Mouse (Mus musculus) bone marrow macrophage, adult 2 months (primary cell): ENCODE measurements around the gene Nav2. TPM values are rescaled to one million over a fixed set of nuclear protein-coding genes. Genes with fewer than 3 reads are reported as not detected.

Experiments
- H3K27ac ChIP-seq: 2 replicates; pipeline ENCODE4 v1.5.1; 2012; ENCODE audit warnings: low read depth, low read length; ENCODE audit not compliant: insufficient read depth
- H3K4me1 ChIP-seq: 2 replicates; pipeline ENCODE4 v1.6.1; 2012; ENCODE audit warnings: low read length; ENCODE audit not compliant: control insufficient read depth, insufficient read depth
- H3K4me3 ChIP-seq: 2 replicates; pipeline ENCODE4 v1.5.1; 2012; ENCODE audit warnings: mild to moderate bottlenecking, low read length, moderate library complexity; ENCODE audit not compliant: insufficient read depth
- CTCF ChIP-seq: IDR thresholded peaks from 2 replicates; pipeline ENCODE4 v1.5.1; 2012; ENCODE audit warnings: low read depth, mild to moderate bottlenecking, low read length, moderate library complexity
- POLR2A ChIP-seq: IDR thresholded peaks from 2 replicates; pipeline ENCODE4 v1.6.1; 2012; ENCODE audit warnings: mild to moderate bottlenecking, low read depth, low read length, borderline replicate concordance
- polyA plus RNA-seq: library from polyadenylated mRNA; stranded (reverse); fragments of >200 nt; gene quantifications from 2 replicates; pipeline ENCODE4 v1.2.4, GENCODE M21; 2012; ENCODE audit not compliant: missing spikeins, insufficient read depth, insufficient read length

Nav2 gene
- polyA plus RNA-seq, result 22.2 and 25.5 TPM in 2 replicates

DNA sequence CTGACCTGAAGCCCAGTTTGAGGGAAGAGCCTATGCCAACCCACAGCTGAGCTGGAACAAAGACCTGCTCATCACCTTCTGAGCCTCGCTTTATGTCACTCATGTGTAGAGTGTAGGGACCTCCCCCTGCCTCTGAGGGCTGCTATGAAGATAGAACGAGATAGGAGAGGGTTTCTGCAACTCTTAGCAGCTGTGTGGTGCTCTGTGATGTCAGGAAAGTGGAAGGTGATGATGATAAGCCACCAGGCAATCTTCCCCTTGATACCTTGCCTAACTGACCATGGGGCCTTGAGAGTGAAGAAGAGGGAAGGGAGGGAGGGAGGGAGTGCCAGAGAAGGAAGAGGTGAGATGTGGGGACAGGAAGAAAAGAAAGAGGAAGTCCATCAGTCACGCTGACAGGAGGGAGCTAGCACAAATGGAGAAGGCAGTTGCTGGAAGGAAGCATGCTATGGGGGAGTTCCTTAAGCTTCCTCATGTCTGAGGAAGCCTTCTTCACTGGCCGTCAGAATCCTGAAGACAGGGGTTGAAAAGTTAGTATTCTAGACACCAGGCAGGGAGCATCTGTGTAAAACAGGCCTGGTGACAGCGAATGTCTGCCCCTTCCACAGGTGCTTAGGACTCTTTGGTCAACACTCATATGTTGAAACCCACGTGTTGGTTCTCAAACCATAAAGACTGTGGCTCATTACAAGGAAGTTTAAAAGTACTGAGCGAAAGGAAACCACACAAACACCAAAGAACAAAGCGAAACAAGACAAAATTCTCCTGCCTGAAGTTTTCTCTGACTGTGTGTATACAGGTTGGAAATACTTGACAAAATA is at the start of gene Nav2:
Gene Nav2 (plus strand): TSS at position 196 of the 821 bp plus-strand sequence.
- TF ChIP-seq CTCF, result no peak
- no peak for TF ChIP-seq POLR2A
- no peak within 1 kb of the TSS; the same call in 1 of the 2 replicates for H3K4me3 ChIP-seq
- H3K27ac ChIP-seq, result peak within 1 kb of the TSS; percentile 74
- peaks cover 15% of the 10 kb centered on the region for H3K4me1 ChIP-seq

DNA sequence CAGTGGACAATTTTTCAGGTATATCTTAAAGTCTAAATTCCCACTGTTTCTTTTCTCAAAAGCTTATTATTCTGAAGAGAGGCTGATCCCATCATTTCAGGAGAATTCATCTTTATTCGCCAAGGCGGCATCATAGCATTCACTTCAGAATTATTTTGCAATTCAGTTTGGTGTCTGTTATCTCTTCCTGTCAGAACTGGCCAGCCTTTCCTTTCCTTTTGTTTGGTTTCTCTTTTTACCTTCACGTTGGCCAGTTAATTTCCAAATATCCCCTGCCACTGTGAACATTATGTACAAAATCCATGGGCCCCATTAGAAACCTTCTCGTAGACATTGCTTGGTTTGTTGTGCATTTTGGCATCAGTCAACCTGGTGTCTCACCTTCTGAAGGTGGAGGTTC is 49.2 kb upstream of the Nav2 start:
- TF ChIP-seq CTCF, result no peak
- Histone ChIP-seq H3K27ac (no peak overlapping the region), H3K4me3 (no peak overlapping the region), H3K4me1 (peaks cover 5% of the 10 kb centered on the region)

DNA sequence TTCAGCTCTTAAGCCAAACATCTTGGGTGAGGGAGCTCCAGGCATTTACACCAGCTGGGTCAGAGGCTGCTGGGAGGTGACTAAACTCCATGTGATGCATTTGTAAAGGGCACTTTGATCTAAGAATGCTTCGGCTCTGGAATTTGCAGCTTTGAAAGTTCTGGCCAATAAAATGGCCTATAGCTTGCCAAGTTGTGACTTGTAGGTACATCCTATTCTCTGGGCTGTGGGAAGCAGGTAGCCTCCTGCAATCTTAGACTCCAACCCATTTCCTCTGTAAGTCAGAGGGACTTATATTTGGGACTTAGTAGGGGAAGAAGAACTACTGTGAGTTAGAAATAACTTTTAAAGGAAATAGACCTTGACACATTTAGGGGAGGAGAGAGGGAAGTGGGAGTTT is 47.6 kb upstream of the Nav2 start:
- no peak overlapping the region for H3K27ac ChIP-seq
- no peak overlapping the region for H3K4me3 ChIP-seq
- no peak for TF ChIP-seq CTCF
- no peak for TF ChIP-seq POLR2A
- H3K4me1 ChIP-seq, result peaks cover 5% of the 10 kb centered on the region

DNA sequence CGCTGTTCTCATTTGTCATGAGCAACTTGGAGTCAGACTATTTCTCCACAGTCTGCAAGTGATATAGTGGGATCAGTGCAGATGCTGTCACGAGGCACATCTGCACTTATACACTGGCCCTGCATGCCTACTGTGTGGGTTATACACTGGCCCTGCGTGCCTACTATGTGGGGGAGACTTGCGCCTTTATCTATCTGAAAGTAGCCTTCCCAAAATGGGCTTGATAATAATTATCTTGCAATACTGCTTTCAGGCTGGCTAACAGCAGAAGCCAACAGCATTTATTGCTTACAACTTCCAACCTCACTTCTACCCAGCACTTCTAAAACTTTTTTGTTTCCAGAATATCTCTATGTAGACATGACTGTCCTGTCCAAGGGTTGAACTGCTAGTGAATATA is 46.7 kb upstream of the Nav2 start:
- H3K27ac ChIP-seq, result no peak overlapping the region
- H3K4me1 ChIP-seq, result peaks cover 5% of the 10 kb centered on the region
- H3K4me3 ChIP-seq, result no peak overlapping the region
- TF ChIP-seq POLR2A (no peak), CTCF (no peak)

DNA sequence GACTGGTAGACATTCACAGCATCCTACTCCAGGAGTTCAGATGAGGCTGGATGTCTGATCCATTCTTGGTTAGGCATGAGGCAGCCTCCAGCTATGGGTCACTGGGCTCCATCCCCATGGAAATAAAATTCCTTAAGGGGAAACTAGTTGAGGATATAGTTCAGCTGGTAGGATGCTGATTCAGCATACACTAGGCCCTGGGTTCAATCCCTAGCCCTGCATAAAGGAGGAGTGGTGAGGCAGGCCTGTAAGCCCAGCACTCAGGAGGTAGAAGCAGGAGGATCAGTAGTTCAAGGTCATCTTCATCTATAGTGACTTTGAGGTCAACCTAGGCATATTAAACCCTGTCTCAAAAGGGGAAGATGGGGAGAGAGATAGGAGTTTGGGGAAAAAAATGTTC is 44.3 kb upstream of the Nav2 start:
- Histone ChIP-seq H3K4me1 (peaks cover 5% of the 10 kb centered on the region), H3K27ac (no peak overlapping the region), H3K4me3 (no peak overlapping the region)
- TF ChIP-seq POLR2A (no peak), CTCF (no peak)

DNA sequence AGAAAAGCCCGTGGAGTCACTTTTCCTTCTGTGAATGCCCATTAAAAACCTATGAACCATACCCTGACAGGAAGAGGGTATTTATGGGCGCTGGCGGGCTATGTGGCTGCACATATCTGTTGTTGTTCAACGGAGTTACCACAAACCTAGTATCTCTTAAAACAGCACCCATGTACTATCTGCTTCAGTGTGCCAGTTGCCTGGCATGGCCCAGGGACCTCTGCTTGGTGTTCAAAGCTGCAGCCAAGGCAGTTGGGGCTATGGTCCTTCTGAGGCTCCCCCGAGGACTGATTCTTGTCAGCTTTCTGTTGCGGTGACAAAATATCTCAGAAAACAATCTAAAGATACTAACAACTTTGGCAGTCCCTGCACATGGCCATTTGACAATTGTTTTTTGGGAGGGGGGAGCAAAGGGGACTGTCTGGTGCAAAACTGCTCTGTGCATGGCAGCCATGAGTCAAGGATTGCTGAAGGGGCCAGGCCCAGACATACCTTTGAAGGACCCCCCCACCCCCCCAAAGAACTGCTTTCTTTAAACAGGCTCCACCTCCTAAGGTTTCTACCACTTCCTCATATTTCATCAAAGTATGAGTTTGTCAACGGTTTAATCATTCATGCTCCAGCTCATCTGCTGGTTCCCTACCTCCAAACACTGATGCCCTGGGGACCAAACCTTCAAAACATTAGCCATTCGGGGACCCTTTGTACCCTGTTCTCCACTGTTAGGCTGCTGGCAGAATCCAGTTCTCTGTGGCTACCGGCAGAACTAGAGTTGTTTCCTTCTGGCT is 43.7 kb upstream of the Nav2 start:
- H3K27ac ChIP-seq, result no peak overlapping the region
- TF ChIP-seq CTCF, result no peak
- TF ChIP-seq POLR2A, result no peak
- no peak overlapping the region for H3K4me3 ChIP-seq
- H3K4me1 ChIP-seq, result peaks cover 5% of the 10 kb centered on the region

- H3K27ac ChIP-seq, result no peak overlapping the region
- H3K4me1 ChIP-seq, result no peaks in the 10 kb centered on the region
- no peak overlapping the region for H3K4me3 ChIP-seq
- TF ChIP-seq CTCF, result no peak
- TF ChIP-seq POLR2A, result no peak
These were observed 40.9 kb upstream of the Nav2 start for GRCm38 (mm10) chr7:48867576-48867975.

DNA sequence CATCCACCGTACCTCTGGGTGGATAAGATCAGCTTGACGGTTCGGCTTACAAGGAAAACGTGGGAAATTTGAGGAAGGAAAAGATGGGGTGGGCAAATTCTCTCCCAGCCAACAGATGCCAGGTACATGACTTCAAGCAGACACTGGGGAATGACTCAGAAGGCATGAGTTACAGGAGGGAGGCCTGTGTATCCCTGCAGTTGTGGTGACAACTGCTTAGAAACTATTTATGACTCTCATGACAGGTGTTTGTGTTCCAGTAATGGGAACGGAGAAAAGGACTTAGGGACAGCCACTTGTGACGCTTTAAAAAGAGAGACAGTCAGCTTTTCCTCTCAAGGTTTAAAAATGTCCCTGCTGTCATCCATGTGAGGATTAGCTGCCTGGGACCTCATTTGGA is 38.4 kb upstream of the Nav2 start:
- Histone ChIP-seq H3K4me1 (no peaks in the 10 kb centered on the region), H3K4me3 (no peak overlapping the region), H3K27ac (no peak overlapping the region)
- TF ChIP-seq CTCF (no peak), POLR2A (no peak)

GRCm38 (mm10) chr7:48870579-48871180 is 37.8 kb upstream of the Nav2 start:
- TF ChIP-seq POLR2A, result no peak
- TF ChIP-seq CTCF, result no peak
- no peak overlapping the region for H3K27ac ChIP-seq
- H3K4me3 ChIP-seq, result no peak overlapping the region
- no peaks in the 10 kb centered on the region for H3K4me1 ChIP-seq
